Mouse (Mus musculus) G1E (cell line): ENCODE results near the gene Rtp4.

Source experiments
- CTCF ChIP-seq: IDR thresholded peaks from 2 replicates; pipeline ENCODE4 v1.5.1; 2012; ENCODE audit warnings: low read depth, low read length, inconsistent platforms, mixed read lengths
- GATA1 ChIP-seq: IDR thresholded peaks from 2 replicates; pipeline ENCODE4 v1.6.1; 2012; ENCODE audit warnings: borderline replicate concordance, low read length, inconsistent platforms, mixed read lengths
- POLR2AphosphoS5 ChIP-seq: IDR thresholded peaks from 2 replicates; pipeline ENCODE4 v1.6.1; 2012; ENCODE audit warnings: low read depth, low read length, inconsistent platforms; ENCODE audit not compliant: insufficient replicate concordance
- TAL1 ChIP-seq: conservative IDR thresholded peaks from 2 replicates; pipeline ENCODE4 v1.6.1; 2012; ENCODE audit warnings: low read depth, low read length, inconsistent platforms, mixed read lengths

DNA sequence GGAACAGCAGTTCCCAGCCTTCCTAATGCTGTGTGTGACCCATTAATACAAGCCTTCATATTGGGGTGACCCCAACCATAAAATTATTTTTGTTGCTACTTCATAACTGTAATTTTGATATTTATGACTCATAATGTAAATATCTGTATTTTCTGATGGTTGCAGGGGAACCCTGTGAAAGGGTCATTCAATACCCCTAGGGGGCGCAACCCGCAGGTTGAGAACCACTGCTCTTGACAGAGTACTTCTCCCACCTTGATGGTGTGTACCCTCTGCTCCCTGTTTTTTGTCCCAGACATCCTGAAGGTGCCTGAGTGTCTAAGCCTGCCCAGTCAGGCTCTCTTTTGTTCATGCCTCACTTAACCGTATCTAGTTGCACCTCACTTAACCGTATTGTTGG lies 27.7 kb downstream of the Rtp4 start:
- no peak for TF ChIP-seq POLR2AphosphoS5
- TF ChIP-seq CTCF: no peak
- TF ChIP-seq GATA1: no peak
- no peak for TF ChIP-seq TAL1
